Mouse (Mus musculus) cortical plate, adult 2 months (tissue): ENCODE data around the gene Acss2.

ENCODE experiments used
- CTCF ChIP-seq: fragments of 200-500 bp; IDR thresholded peaks from 2 replicates; pipeline ENCODE4 v1.5.1; 2011; ENCODE audit warnings: mild to moderate bottlenecking, control low read depth, low read length; ENCODE audit not compliant: insufficient read depth; ENCODE audit errors: extremely low read depth
- POLR2A ChIP-seq: fragments of 200-500 bp; IDR thresholded peaks from 2 replicates; pipeline ENCODE4 v1.6.1; 2011; ENCODE audit warnings: mild to moderate bottlenecking, low read length, control low read depth; ENCODE audit not compliant: insufficient read depth; ENCODE audit errors: extremely low read depth

GRCm38 (mm10) chr2:155536292-155536691 is 18.5 kb downstream of the Acss2 start:
- no peak for TF ChIP-seq CTCF
- TF ChIP-seq POLR2A: no peak
